Mouse (Mus musculus): ENCODE results near the gene Armc9. TPM values are rescaled to one million over a fixed set of nuclear protein-coding genes. Genes with fewer than 3 reads are reported as not detected.

The Armc9 gene
- polyA plus RNA-seq, 1 experiment from 2014 or later: 21.6 TPM

- H3K36me3 ChIP-seq: 0 out of 2 replicates have a peak, but pooled peaks cover 4% of the 10 kb centered on the region
- H3K4me3 ChIP-seq: no peak overlapping the region
- WGBS: 80% methylated on average over 9 of the region's 9 CpGs
- H3K9me3 ChIP-seq: no peaks in the 10 kb centered on the region
- no peak for DNase-seq (ENCODE audit: low spot score)
- H3K27ac ChIP-seq: no peak overlapping the region
- no peaks in the 10 kb centered on the region for H3K27me3 ChIP-seq (ENCODE audit: insufficient read depth, poor library complexity, severe bottlenecking)
- no peaks in the 10 kb centered on the region for H3K4me1 ChIP-seq
These were observed 6.4 kb upstream of the Armc9 start for GRCm38 (mm10) chr1:86148161-86148560.

- Histone ChIP-seq H3K4me3 (no peak overlapping the region), H3K27ac (no peak overlapping the region)
- WGBS: 80% methylated on average over 6 of the region's 6 CpGs
These were observed 3.7 kb upstream of the Armc9 start for GRCm38 (mm10) chr1:86150929-86151328.

GRCm38 (mm10) chr1:86151376-86151775 is 3.2 kb upstream of the Armc9 start:
- no peaks in the 10 kb centered on the region for H3K9me3 ChIP-seq
- DNase-seq (ENCODE audit: low spot score): no peak
- 73% methylated on average over 7 of the region's 7 CpGs for WGBS

More at GRCm38 (mm10) chr1:86150929-86151328, 3.7 kb upstream of the Armc9 start:
- no peaks in the 10 kb centered on the region for H3K36me3 ChIP-seq
- DNase-seq (ENCODE audit: low spot score): no peak
- peaks cover 10% of the 10 kb centered on the region for H3K4me1 ChIP-seq
- H3K9me3 ChIP-seq: no peaks in the 10 kb centered on the region
- H3K27me3 ChIP-seq (ENCODE audit: insufficient read depth, poor library complexity, severe bottlenecking): no peaks in the 10 kb centered on the region

GRCm38 (mm10) chr1:86152618-86153017 is 2.0 kb upstream of the Armc9 start:
- Histone ChIP-seq H3K36me3 (no peaks in the 10 kb centered on the region; the same call in 1 of the 2 replicates), H3K9me3 (no peaks in the 10 kb centered on the region), H3K27ac (no peak overlapping the region), H3K4me3 (no peak overlapping the region), H3K27me3 (ENCODE audit: insufficient read depth, poor library complexity, severe bottlenecking) (no peaks in the 10 kb centered on the region), H3K4me1 (peaks cover 10% of the 10 kb centered on the region)
- 90% methylated on average over 1 of the region's 1 CpGs for WGBS
- DNase-seq (ENCODE audit: low spot score): no peak

More at GRCm38 (mm10) chr1:86151376-86151775, 3.2 kb upstream of the Armc9 start:
- Histone ChIP-seq H3K27ac (no peak overlapping the region), H3K27me3 (ENCODE audit: insufficient read depth, poor library complexity, severe bottlenecking) (no peaks in the 10 kb centered on the region), H3K4me1 (peaks cover 10% of the 10 kb centered on the region), H3K4me3 (no peak overlapping the region), H3K36me3 (no peaks in the 10 kb centered on the region)

GRCm38 (mm10) chr1:86154824-86155164 is 214 bp downstream of the Armc9 start:
- Histone ChIP-seq H3K27ac (peak overlapping the region; percentile 85), H3K36me3 (peaks cover 2% of the 10 kb centered on the region; the same call in 1 of the 2 replicates), H3K4me1 (peaks cover 10% of the 10 kb centered on the region), H3K4me3 (peak overlapping the region; percentile 85), H3K9me3 (no peaks in the 10 kb centered on the region), H3K27me3 (ENCODE audit: insufficient read depth, poor library complexity, severe bottlenecking) (no peaks in the 10 kb centered on the region)
- DNase-seq (ENCODE audit: low spot score): no peak
- WGBS: under 1% methylated on average over 17 of the region's 18 CpGs

GRCm38 (mm10) chr1:86156075-86156474 is 1.5 kb downstream of the Armc9 start:
- no peak overlapping the region for H3K4me3 ChIP-seq
- peaks cover 14% of the 10 kb centered on the region for H3K36me3 ChIP-seq
- 84% methylated on average over 3 of the region's 3 CpGs for WGBS
- DNase-seq (ENCODE audit: low spot score): no peak
- H3K4me1 ChIP-seq: peaks cover 10% of the 10 kb centered on the region
- no peak overlapping the region for H3K27ac ChIP-seq
- H3K9me3 ChIP-seq: no peaks in the 10 kb centered on the region
- H3K27me3 ChIP-seq (ENCODE audit: insufficient read depth, poor library complexity, severe bottlenecking): no peaks in the 10 kb centered on the region

GRCm38 (mm10) chr1:86156595-86156994 is 2.0 kb downstream of the Armc9 start:
- no peaks in the 10 kb centered on the region for H3K27me3 ChIP-seq (ENCODE audit: insufficient read depth, poor library complexity, severe bottlenecking)
- H3K27ac ChIP-seq: no peak overlapping the region
- H3K4me3 ChIP-seq: no peak overlapping the region
- peaks cover 10% of the 10 kb centered on the region for H3K4me1 ChIP-seq
- no peaks in the 10 kb centered on the region for H3K9me3 ChIP-seq
- 73% methylated on average over 6 of the region's 6 CpGs for WGBS
- DNase-seq (ENCODE audit: low spot score): no peak
- H3K36me3 ChIP-seq: peaks cover 19% of the 10 kb centered on the region

GRCm38 (mm10) chr1:86160059-86160458 is 5.5 kb downstream of the Armc9 start:
- Histone ChIP-seq H3K4me1 (peaks cover 4% of the 10 kb centered on the region), H3K36me3 (peaks cover 37% of the 10 kb centered on the region), H3K27me3 (ENCODE audit: insufficient read depth, poor library complexity, severe bottlenecking) (no peaks in the 10 kb centered on the region), H3K9me3 (no peaks in the 10 kb centered on the region), H3K4me3 (no peak overlapping the region), H3K27ac (no peak overlapping the region)
- DNase-seq (ENCODE audit: low spot score): no peak
- WGBS: 87% methylated on average over 6 of the region's 6 CpGs

GRCm38 (mm10) chr1:86160479-86160878 is 5.9 kb downstream of the Armc9 start:
- H3K4me3 ChIP-seq: no peak overlapping the region
- H3K4me1 ChIP-seq: 0 out of 2 replicates have a peak, but pooled peaks cover under 1% of the 10 kb centered on the region
- no peak overlapping the region for H3K27ac ChIP-seq
- H3K36me3 ChIP-seq: peaks cover 37% of the 10 kb centered on the region
- H3K9me3 ChIP-seq: no peaks in the 10 kb centered on the region
- WGBS: 89% methylated on average over 5 of the region's 5 CpGs
- no peak for DNase-seq (ENCODE audit: low spot score)
- H3K27me3 ChIP-seq (ENCODE audit: insufficient read depth, poor library complexity, severe bottlenecking): no peaks in the 10 kb centered on the region

- 78% methylated on average over 5 of the region's 5 CpGs for WGBS
- no peak for DNase-seq (ENCODE audit: low spot score)
- no peaks in the 10 kb centered on the region for H3K27me3 ChIP-seq (ENCODE audit: insufficient read depth, poor library complexity, severe bottlenecking)
- no peak overlapping the region for H3K4me3 ChIP-seq
- H3K4me1 ChIP-seq: no peaks in the 10 kb centered on the region
- H3K27ac ChIP-seq: no peak overlapping the region
- H3K36me3 ChIP-seq: peaks cover 37% of the 10 kb centered on the region
- no peaks in the 10 kb centered on the region for H3K9me3 ChIP-seq
These were observed 6.5 kb downstream of the Armc9 start for GRCm38 (mm10) chr1:86161061-86161460.

GRCm38 (mm10) chr1:86174602-86175001 is 20.0 kb downstream of the Armc9 start:
- Histone ChIP-seq H3K27ac (no peak overlapping the region), H3K36me3 (peaks cover 24% of the 10 kb centered on the region), H3K9me3 (no peaks in the 10 kb centered on the region), H3K27me3 (ENCODE audit: insufficient read depth, poor library complexity, severe bottlenecking) (no peaks in the 10 kb centered on the region), H3K4me3 (no peak overlapping the region), H3K4me1 (no peaks in the 10 kb centered on the region)
- 86% methylated on average over 5 of the region's 5 CpGs for whole genome bisulfite sequencing
- no peak for DNase-seq (ENCODE audit: low spot score)

- Histone ChIP-seq H3K4me3 (no peak overlapping the region), H3K27me3 (ENCODE audit: insufficient read depth, poor library complexity, severe bottlenecking) (no peaks in the 10 kb centered on the region), H3K9me3 (no peaks in the 10 kb centered on the region), H3K4me1 (no peaks in the 10 kb centered on the region), H3K27ac (no peak overlapping the region), H3K36me3 (peaks cover 24% of the 10 kb centered on the region)
- 87% methylated on average over 2 of the region's 2 CpGs for WGBS
- DNase-seq (ENCODE audit: low spot score): no peak
These were observed 21.5 kb downstream of the Armc9 start for GRCm38 (mm10) chr1:86176066-86176465.

- H3K27ac ChIP-seq: no peak overlapping the region
- 45% methylated on average over 7 of the region's 7 CpGs for WGBS
- peak; percentile 93 for DNase-seq (ENCODE audit: low spot score)
- no peak overlapping the region for H3K4me3 ChIP-seq
- H3K4me1 ChIP-seq: no peaks in the 10 kb centered on the region
- no peaks in the 10 kb centered on the region for H3K9me3 ChIP-seq
- H3K36me3 ChIP-seq: peaks cover 15% of the 10 kb centered on the region; the same call in 1 of the 2 replicates
- no peaks in the 10 kb centered on the region for H3K27me3 ChIP-seq (ENCODE audit: insufficient read depth, poor library complexity, severe bottlenecking)
These were observed 24.1 kb downstream of the Armc9 start for GRCm38 (mm10) chr1:86178462-86179253.

Data from heart, embryonic 10.5 days (tissue).